Mouse (Mus musculus) liver, adult 2 months (tissue): ENCODE measurements around the gene Pram1.

ENCODE experiments used
- CTCF ChIP-seq: fragments of 200-500 bp; IDR thresholded peaks from 2 replicates; pipeline ENCODE4 v1.5.1; 2011; ENCODE audit warnings: low read depth, low read length, control low read depth
- POLR2A ChIP-seq: fragments of 200-500 bp; IDR thresholded peaks from 2 replicates; pipeline ENCODE4 v1.6.1; 2011; ENCODE audit warnings: low read length, control low read depth; ENCODE audit not compliant: insufficient read depth; ENCODE audit errors: extremely low read depth

GRCm38 (mm10) chr17:33666813-33667212 is 29.0 kb downstream of the Pram1 start:
- TF ChIP-seq CTCF (no peak), POLR2A (no peak)
